Mouse (Mus musculus) bone marrow macrophage, adult 2 months (primary cell): ENCODE measurements around the gene Nkapl.

Experiments
- CTCF ChIP-seq: IDR thresholded peaks from 2 replicates; pipeline ENCODE4 v1.5.1; 2012; ENCODE audit warnings: low read depth, mild to moderate bottlenecking, low read length, moderate library complexity
- POLR2A ChIP-seq: IDR thresholded peaks from 2 replicates; pipeline ENCODE4 v1.6.1; 2012; ENCODE audit warnings: mild to moderate bottlenecking, low read depth, low read length, borderline replicate concordance

DNA sequence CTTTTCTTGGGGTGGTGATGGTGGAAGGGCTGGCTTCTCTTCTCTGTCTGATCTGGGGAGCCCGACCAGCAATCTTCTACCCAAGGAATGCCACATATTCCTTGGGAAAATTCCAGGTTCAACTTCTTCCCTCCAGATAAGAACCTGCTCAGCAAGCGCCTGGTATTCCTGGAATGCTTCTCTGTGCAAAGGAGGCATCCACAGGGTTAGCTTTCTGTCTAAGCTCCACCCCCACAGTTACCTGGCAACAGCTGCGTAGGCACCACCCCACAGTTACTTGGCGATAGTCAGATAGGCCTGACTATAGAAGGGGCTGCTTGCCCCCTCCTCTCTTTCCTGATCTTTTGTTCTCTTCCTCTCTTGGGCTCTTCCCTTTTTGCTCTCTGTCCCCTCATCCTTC, 12.0 kb downstream of the Nkapl start:
- TF ChIP-seq CTCF (no peak), POLR2A (no peak)
